Mouse (Mus musculus) layer of hippocampus, adult 18-20 months (tissue): ENCODE data around the gene 4930444G20Rik. TPM values are rescaled to one million over a fixed set of nuclear protein-coding genes. Genes with fewer than 3 reads are reported as not detected.
"Not testable (repeated sequence)": the region's sequence is repeated elsewhere in the genome, so short reads cannot be mapped to it uniquely, and the experiment has no call there.

Experiments used
- DNase-seq, 2 experiments: peaks; one replicate each; pipeline ENCODE4 v3.0.0; 2022; ENCODE audit warnings: low spot score in 2 of 2
- long read RNA-seq: library from polyadenylated mRNA; stranded (forward); transcript quantifications from one replicate; pipeline ENCODE4 v2.0.0, GENCODE M21; 2021
- total RNA-seq, 2 experiments: library from RNA; stranded (reverse); gene quantifications; 2 replicates each; pipeline ENCODE4 v1.2.3; 2021

Gene 4930444G20Rik
- not detected for total RNA-seq
- long read RNA-seq = 0 reads

GRCm38 (mm10) chr10:22067979-22068378 is at the start of gene 4930444G20Rik:
TSS of gene 4930444G20Rik (minus strand) at chr10:22068079.
- DNase-seq = not testable (repeated sequence)

GRCm38 (mm10) chr10:22074531-22074930 is 6.7 kb upstream of the 4930444G20Rik start:
- DNase-seq = no peak

GRCm38 (mm10) chr10:22072739-22073138 is 4.9 kb upstream of the 4930444G20Rik start:
- no peak for DNase-seq

- no peak for DNase-seq
Measured at GRCm38 (mm10) chr10:22070576-22070975, 2.7 kb upstream of the 4930444G20Rik start.

GRCm38 (mm10) chr10:22070168-22070567 is 2.3 kb upstream of the 4930444G20Rik start:
- DNase-seq = no peak

GRCm38 (mm10) chr10:22059415-22059814 is 8.5 kb downstream of the 4930444G20Rik start:
- DNase-seq = no peak

GRCm38 (mm10) chr10:22059026-22059325 is 8.9 kb downstream of the 4930444G20Rik start:
- no peak for DNase-seq

GRCm38 (mm10) chr10:22058218-22059025 is 9.5 kb downstream of the 4930444G20Rik start:
- DNase-seq = peak; percentile 89 to 94

GRCm38 (mm10) chr10:22055308-22055707 is 12.6 kb downstream of the 4930444G20Rik start:
- no peak for DNase-seq

- DNase-seq = peak; percentile 35 to 71
Measured at GRCm38 (mm10) chr10:22036256-22036655, 31.6 kb downstream of the 4930444G20Rik start.

- peak in 1 of 2 experiments; percentile 52 for DNase-seq
Measured at GRCm38 (mm10) chr10:22034303-22034702, 33.6 kb downstream of the 4930444G20Rik start.

GRCm38 (mm10) chr10:22018618-22019017 is 49.3 kb downstream of the 4930444G20Rik start:
- no peak for DNase-seq

- no peak for DNase-seq
Measured at GRCm38 (mm10) chr10:22017469-22018159, 50.3 kb downstream of the 4930444G20Rik start.

Other genes with a start within 250 kb of the 4930444G20Rik start
- gene Sgk1, start 185.9 kb downstream of the 4930444G20Rik start, total RNA-seq = 100 to 1,000 TPM in 1 of 2 experiments, 10 to 100 TPM in 1; 88.8 to 199 TPM
- gene E030030I06Rik, start 81.2 kb upstream of the 4930444G20Rik start, total RNA-seq = 1 to 10 TPM in 1 of 2 experiments, not detected in 1; 1.5 TPM
- not detected for gene Raet1e, start 90.5 kb upstream of the 4930444G20Rik start, total RNA-seq
- not detected for gene H60b, start 90.5 kb upstream of the 4930444G20Rik start, total RNA-seq